Mouse (Mus musculus): ENCODE results near the gene Rpn2. TPM values are rescaled to one million over a fixed set of nuclear protein-coding genes. Genes with fewer than 3 reads are reported as not detected.

Rpn2 gene
- polyA plus RNA-seq, 2 experiments, result 98.5 to 128 TPM

DNA sequence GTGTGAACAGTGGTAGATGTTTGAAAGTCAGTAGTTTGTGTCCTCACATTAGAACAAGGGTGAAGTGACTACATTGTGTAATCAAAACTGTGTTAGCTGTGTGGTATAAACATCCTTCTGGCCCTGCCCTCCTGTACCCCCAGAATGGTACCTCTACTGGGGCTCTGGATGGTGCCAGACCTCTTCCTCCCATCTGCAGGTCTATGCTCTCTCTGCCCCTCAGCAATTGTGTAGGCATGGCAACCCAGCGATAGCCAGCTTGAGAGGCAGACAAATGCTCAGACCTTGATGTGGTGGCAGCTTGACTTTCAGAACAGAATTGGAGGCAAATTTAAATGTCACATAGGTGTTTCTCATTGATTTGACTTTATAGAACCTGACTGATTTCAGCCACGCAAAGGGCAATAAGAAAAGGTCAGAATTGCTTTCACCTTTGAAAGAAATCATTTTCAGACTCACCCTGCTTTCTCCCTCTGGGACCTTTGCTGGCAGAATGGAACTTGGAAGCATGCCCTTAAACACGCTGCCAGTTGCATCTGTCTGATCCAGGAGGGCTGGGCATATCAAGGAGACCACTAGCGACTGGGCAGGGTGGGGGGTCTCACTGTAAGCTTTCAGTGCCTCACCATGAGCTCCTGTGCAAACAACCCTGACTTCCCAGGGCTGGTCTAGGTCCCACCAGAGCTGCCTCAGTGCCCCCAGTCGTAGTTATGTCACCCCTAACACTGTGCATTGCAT lies 43.4 kb downstream of the Rpn2 start:
- Histone ChIP-seq H3K9ac (replicated peaks) (no peak overlapping the region), H3K27me3 (ENCODE audit: control insufficient read depth, insufficient read depth, low read length) (no peaks in the 10 kb centered on the region), H3K4me3 (ENCODE audit: insufficient read depth in 1 of 2, low read depth in 2 of 2, low read length in 2 of 2) (no peak overlapping the region), H3K36me3 (replicated peaks; ENCODE audit: control insufficient read depth, insufficient read depth, low read depth) (peaks cover 71% of the 10 kb centered on the region), H3K27ac (no peak overlapping the region), H3K4me2 (ENCODE audit: low read depth) (no peak overlapping the region), H3K9me3 (ENCODE audit: control insufficient read depth, low read length) (no peaks in the 10 kb centered on the region), H3K4me1 (replicated peaks; ENCODE audit: control insufficient read depth in 2 of 2, insufficient read depth in 2 of 2, low read length in 1 of 2) (no peaks in the 10 kb centered on the region)
- WGBS (ENCODE audit: insufficient replicate concordance), result 80% methylated on average over 5 of the region's 5 CpGs
- ATAC-seq (ENCODE audit: insufficient read depth) (no peak), DNase-seq (ENCODE audit: low read depth in 3 of 3, low spot score in 3 of 3) (no peak)
- TF ChIP-seq CTCF (IDR thresholded peaks at IDR 0.05; ENCODE audit: low read depth), result no peak
- TF ChIP-seq EP300 (IDR thresholded peaks at IDR 0.05; ENCODE audit: low read depth), result no peak

DNA sequence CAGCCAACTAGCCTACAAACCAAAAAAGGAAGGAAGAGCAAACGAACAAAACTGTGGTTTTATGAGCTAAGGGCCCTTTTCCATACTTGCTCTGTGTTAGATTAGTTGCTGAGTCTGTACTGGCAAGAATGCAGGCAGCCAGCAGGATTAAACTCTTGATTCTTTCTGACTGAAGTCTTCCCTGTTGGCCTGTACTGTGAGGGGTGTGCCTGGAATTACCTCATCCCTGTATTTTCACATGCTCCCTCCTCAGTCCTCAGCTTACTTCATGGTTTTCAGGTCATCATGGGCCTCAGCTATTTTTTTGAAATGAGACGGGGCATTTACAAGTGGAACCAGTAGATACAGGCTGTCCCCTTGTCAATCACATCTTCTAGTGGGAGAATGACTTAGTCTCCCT lies 46.4 kb downstream of the Rpn2 start:
- H3K4me3 ChIP-seq (ENCODE audit: insufficient read depth in 1 of 2, low read depth in 2 of 2, low read length in 2 of 2), result no peak overlapping the region
- no peak overlapping the region for H3K9ac ChIP-seq (replicated peaks)
- TF ChIP-seq CTCF (IDR thresholded peaks at IDR 0.05; ENCODE audit: low read depth) (no peak), EP300 (IDR thresholded peaks at IDR 0.05; ENCODE audit: low read depth) (no peak)
- no peaks in the 10 kb centered on the region for H3K4me1 ChIP-seq (replicated peaks; ENCODE audit: control insufficient read depth in 2 of 2, insufficient read depth in 2 of 2, low read length in 1 of 2)
- DNase-seq (ENCODE audit: low read depth in 3 of 3, low spot score in 3 of 3) (no peak), ATAC-seq (ENCODE audit: insufficient read depth) (no peak)
- H3K4me2 ChIP-seq (ENCODE audit: low read depth), result no peak overlapping the region
- H3K27ac ChIP-seq, result no peak overlapping the region
- no peaks in the 10 kb centered on the region for H3K9me3 ChIP-seq (ENCODE audit: control insufficient read depth, low read length)
- 52% methylated on average over 2 of the region's 2 CpGs for WGBS (ENCODE audit: insufficient replicate concordance)
- H3K36me3 ChIP-seq (replicated peaks; ENCODE audit: control insufficient read depth, insufficient read depth, low read depth), result peaks cover 50% of the 10 kb centered on the region
- no peaks in the 10 kb centered on the region for H3K27me3 ChIP-seq (ENCODE audit: control insufficient read depth, insufficient read depth, low read length)

DNA sequence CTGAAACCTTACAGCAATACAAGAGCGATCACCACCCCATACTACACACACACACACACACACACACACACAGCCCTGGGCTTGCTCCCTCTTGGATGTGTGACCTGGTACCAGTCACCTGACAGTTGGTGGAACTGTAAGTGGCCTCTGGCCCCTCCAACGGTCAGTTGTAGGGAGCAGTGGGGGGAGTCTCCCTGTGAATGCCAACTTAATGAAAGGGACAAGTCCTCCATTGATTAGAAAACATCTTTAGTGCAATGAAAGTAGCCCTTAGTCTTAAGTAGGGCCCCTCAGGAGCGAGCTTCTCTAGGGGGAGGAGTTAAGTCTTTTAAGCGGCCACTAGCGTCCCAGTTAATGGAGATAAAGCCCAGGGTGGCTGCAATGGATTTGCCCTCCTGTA lies 49.3 kb downstream of the Rpn2 start:
- no peaks in the 10 kb centered on the region for H3K4me1 ChIP-seq (replicated peaks; ENCODE audit: control insufficient read depth in 2 of 2, insufficient read depth in 2 of 2, low read length in 1 of 2)
- no peak for DNase-seq (ENCODE audit: low read depth in 3 of 3, low spot score in 3 of 3)
- H3K9ac ChIP-seq (replicated peaks), result no peak overlapping the region
- TF ChIP-seq CTCF (IDR thresholded peaks at IDR 0.05; ENCODE audit: low read depth), result no peak
- no peak for TF ChIP-seq EP300 (IDR thresholded peaks at IDR 0.05; ENCODE audit: low read depth)
- H3K4me2 ChIP-seq (ENCODE audit: low read depth), result no peak overlapping the region
- H3K9me3 ChIP-seq (ENCODE audit: control insufficient read depth, low read length), result no peaks in the 10 kb centered on the region
- H3K27ac ChIP-seq, result no peak overlapping the region
- ATAC-seq (ENCODE audit: insufficient read depth), result no peak
- WGBS (ENCODE audit: insufficient replicate concordance), result 54% methylated on average over 5 of the region's 5 CpGs
- H3K4me3 ChIP-seq (ENCODE audit: insufficient read depth in 1 of 2, low read depth in 2 of 2, low read length in 2 of 2), result no peak overlapping the region
- H3K27me3 ChIP-seq (ENCODE audit: control insufficient read depth, insufficient read depth, low read length), result no peaks in the 10 kb centered on the region
- peaks cover 32% of the 10 kb centered on the region for H3K36me3 ChIP-seq (replicated peaks; ENCODE audit: control insufficient read depth, insufficient read depth, low read depth)

DNA sequence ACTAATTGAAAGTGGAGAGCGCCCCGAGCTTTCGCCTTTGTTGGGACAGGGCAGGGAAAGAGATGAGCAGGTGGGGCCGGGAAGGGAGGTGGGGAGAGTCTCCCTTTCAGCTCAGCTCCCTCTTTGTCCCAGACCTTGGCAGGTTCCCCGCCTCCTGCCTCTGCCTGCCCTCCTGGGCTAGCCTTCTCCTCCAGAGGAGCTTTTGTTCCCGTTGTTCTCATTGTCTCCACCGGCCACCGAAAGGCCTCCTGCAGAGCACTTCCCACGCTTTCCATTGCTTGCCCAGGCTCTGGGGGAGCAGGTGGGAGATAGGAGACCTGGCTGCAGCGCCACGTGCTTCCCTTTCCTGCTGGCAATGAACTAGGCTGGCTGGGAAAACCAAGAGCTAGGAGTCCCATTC lies 49.8 kb downstream of the Rpn2 start:
- DNase-seq (ENCODE audit: low read depth in 3 of 3, low spot score in 3 of 3), result no peak
- H3K4me2 ChIP-seq (ENCODE audit: low read depth), result no peak overlapping the region
- no peaks in the 10 kb centered on the region for H3K4me1 ChIP-seq (replicated peaks; ENCODE audit: control insufficient read depth in 2 of 2, insufficient read depth in 2 of 2, low read length in 1 of 2)
- 62% methylated on average over 11 of the region's 11 CpGs for WGBS (ENCODE audit: insufficient replicate concordance)
- H3K36me3 ChIP-seq (replicated peaks; ENCODE audit: control insufficient read depth, insufficient read depth, low read depth), result peaks cover 27% of the 10 kb centered on the region
- no peak overlapping the region for H3K9ac ChIP-seq (replicated peaks)
- TF ChIP-seq EP300 (IDR thresholded peaks at IDR 0.05; ENCODE audit: low read depth) (no peak), CTCF (IDR thresholded peaks at IDR 0.05; ENCODE audit: low read depth) (no peak)
- no peaks in the 10 kb centered on the region for H3K27me3 ChIP-seq (ENCODE audit: control insufficient read depth, insufficient read depth, low read length)
- no peak overlapping the region for H3K27ac ChIP-seq
- no peak for ATAC-seq (ENCODE audit: insufficient read depth)
- H3K9me3 ChIP-seq (ENCODE audit: control insufficient read depth, low read length), result no peaks in the 10 kb centered on the region
- H3K4me3 ChIP-seq (ENCODE audit: insufficient read depth in 1 of 2, low read depth in 2 of 2, low read length in 2 of 2), result no peak overlapping the region

DNA sequence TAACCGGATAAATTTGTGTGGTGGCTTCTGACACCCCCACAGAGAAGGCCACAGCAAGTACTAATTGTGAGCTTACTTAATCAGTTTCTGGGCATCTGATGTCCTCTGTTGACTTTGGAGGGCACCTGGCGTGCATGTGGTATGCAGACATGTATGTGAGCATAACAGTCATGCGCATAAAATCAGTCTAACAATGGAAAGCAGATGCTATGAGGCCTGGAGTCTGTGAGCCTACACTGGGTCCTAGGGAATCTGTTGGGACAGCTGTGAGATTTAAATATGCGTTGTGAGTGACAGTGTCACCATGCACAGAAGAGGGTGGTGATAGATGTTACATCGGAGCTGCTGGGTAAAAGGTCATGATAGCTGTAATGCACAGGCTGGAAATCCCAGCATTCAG lies 53.2 kb downstream of the Rpn2 start:
- H3K9ac ChIP-seq (replicated peaks), result no peak overlapping the region
- no peaks in the 10 kb centered on the region for H3K9me3 ChIP-seq (ENCODE audit: control insufficient read depth, low read length)
- no peaks in the 10 kb centered on the region for H3K4me1 ChIP-seq (replicated peaks; ENCODE audit: control insufficient read depth in 2 of 2, insufficient read depth in 2 of 2, low read length in 1 of 2)
- no peak overlapping the region for H3K4me2 ChIP-seq (ENCODE audit: low read depth)
- 77% methylated on average over 5 of the region's 5 CpGs for WGBS (ENCODE audit: insufficient replicate concordance)
- no peak overlapping the region for H3K4me3 ChIP-seq (ENCODE audit: insufficient read depth in 1 of 2, low read depth in 2 of 2, low read length in 2 of 2)
- no peaks in the 10 kb centered on the region for H3K36me3 ChIP-seq (replicated peaks; ENCODE audit: control insufficient read depth, insufficient read depth, low read depth)
- TF ChIP-seq CTCF (IDR thresholded peaks at IDR 0.05; ENCODE audit: low read depth) (no peak), EP300 (IDR thresholded peaks at IDR 0.05; ENCODE audit: low read depth) (no peak)
- no peak overlapping the region for H3K27ac ChIP-seq
- ATAC-seq (ENCODE audit: insufficient read depth), result no peak
- no peak for DNase-seq (ENCODE audit: low read depth in 3 of 3, low spot score in 3 of 3)
- no peaks in the 10 kb centered on the region for H3K27me3 ChIP-seq (ENCODE audit: control insufficient read depth, insufficient read depth, low read length)
